Mouse (Mus musculus) stomach, embryonic 15.5 days (tissue): ENCODE measurements around the gene Siah2. TPM values are rescaled to one million over a fixed set of nuclear protein-coding genes. Genes with fewer than 3 reads are reported as not detected.

Experiments used
- ATAC-seq: fragments of 200-750 bp; cut with Nextera tagmentation; 2 replicates; pipeline ENCODE4 v1.8.0; 2017; ENCODE audit warnings: low read depth, moderate number of reproducible peaks, moderate TSS enrichment; ENCODE audit not compliant: insufficient read depth, low FRiP score
- H3K27ac ChIP-seq: fragments of 300-500 bp; sonication (generic); 2 replicates; pipeline ENCODE4 v1.5.1; 2015; ENCODE audit warnings: mild to moderate bottlenecking, inconsistent platforms
- H3K27me3 ChIP-seq: fragments of 300-500 bp; sonication (generic); replicated peaks from 2 replicates; pipeline ENCODE4 v1.6.1; 2015; ENCODE audit warnings: inconsistent platforms
- H3K36me3 ChIP-seq: fragments of 300-500 bp; sonication (generic); 2 replicates; pipeline ENCODE4 v1.6.1; 2015; ENCODE audit warnings: inconsistent platforms
- H3K4me1 ChIP-seq: fragments of 300-500 bp; sonication (generic); 2 replicates; pipeline ENCODE4 v1.6.1; 2015; ENCODE audit warnings: inconsistent platforms
- H3K4me2 ChIP-seq: fragments of 300-500 bp; sonication (generic); 2 replicates; pipeline ENCODE4 v1.6.1; 2015; ENCODE audit warnings: mild to moderate bottlenecking, inconsistent platforms
- H3K4me3 ChIP-seq: fragments of 300-500 bp; sonication (generic); replicated peaks from 2 replicates; pipeline ENCODE4 v1.5.1; 2015; ENCODE audit warnings: inconsistent platforms
- H3K9ac ChIP-seq: fragments of 300-500 bp; sonication (generic); 2 replicates; pipeline ENCODE4 v1.6.1; 2015; ENCODE audit warnings: inconsistent platforms
- H3K9me3 ChIP-seq: fragments of 300-500 bp; sonication (generic); 2 replicates; pipeline ENCODE4 v1.6.1; 2016; ENCODE audit warnings: inconsistent platforms
- WGBS: fragments of 180-500 bp; shearing (Covaris S2); methylation state at CpG from one replicate; pipeline ENCODE4 v1.1.7; 2015; 5-methylcytosine and 5-hydroxymethylcytosine counted together
- polyA plus RNA-seq: library from polyadenylated mRNA; unstranded; fragments of >200 nt; fragmentation: Nextera tagmentation; extraction: Ambion mirVana; gene quantifications from 2 replicates; pipeline ENCODE4 v1.2.1, GENCODE M21; 2015

Siah2 gene
- 5.4 and 6.0 TPM in 2 replicates for polyA plus RNA-seq

DNA sequence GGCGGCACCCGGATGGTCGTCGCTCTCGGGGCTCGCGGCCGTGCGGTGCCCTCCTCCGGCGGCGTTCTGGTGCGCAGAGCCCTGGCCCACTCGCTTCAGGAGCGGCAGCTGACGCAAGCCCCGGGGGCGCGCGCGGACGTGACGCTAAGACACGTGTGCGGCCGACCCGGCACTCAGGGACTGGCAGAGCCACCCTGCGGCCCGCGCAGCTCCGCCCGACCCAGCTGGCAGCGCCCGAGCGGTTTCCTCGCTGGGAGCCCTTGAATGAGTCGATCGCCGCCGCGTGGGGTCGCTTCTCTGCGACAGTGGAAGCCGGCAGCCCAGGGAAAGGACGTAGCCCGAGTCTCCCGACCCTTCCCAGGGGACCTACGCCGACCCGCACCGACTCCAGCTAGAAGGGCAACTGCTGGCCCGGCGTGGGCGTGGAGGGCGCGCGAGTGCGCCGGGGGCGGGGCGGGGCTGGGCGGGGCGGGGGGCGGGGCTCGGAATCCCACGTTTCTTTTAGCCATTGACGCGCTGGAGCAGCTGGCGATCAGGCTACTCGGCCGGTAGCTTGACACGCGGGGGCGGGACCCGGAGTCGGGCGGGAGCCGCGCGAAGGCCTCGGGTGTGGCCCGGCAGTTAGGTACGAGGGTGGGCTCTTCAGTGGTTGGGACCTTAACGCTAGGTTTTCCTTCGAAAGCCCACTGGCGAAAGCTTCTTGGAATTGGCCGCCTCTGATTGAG lies at the start of gene Siah2:
Gene Siah2, minus strand, starts transcription at position 404 of the 725 bp plus-strand sequence.
- 0 out of 2 replicates have a peak, but pooled peaks cover 3% of the 10 kb centered on the region for H3K27me3 ChIP-seq
- WGBS, result under 1% methylated on average over 76 of the region's 87 CpGs
- peak within 1 kb of the TSS; percentile 94 for H3K27ac ChIP-seq
- no peaks in the 10 kb centered on the region for H3K36me3 ChIP-seq
- H3K4me1 ChIP-seq, result peaks cover 10% of the 10 kb centered on the region
- peak within 1 kb of the TSS; percentile 96 for H3K4me2 ChIP-seq
- peak within 1 kb of the TSS; percentile 85 for H3K4me3 ChIP-seq
- H3K9me3 ChIP-seq, result no peaks in the 10 kb centered on the region
- ATAC-seq, result peak; percentile 88
- peak within 1 kb of the TSS; percentile 82 for H3K9ac ChIP-seq

DNA sequence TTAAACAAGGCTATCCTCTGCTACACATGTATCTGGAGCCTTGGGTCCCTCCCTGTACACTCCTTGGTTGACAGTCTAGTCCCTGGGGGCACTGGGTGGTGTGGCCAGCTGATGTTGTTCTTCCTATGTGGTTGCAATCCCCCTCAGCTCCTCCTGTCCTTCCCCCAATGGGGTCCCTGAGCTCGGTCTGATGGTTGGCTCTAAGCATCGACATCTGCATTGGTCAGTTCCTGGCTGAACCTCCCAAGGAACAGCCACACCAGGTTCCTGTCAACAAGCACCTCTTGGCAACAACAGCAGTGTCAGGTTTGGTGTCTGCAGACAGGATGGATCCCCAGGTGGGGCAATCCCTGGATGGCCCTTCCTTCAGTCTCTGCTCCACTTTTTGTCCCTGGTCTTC lies 47.3 kb upstream of the Siah2 start:
- H3K27ac ChIP-seq, result no peak overlapping the region
- no peak overlapping the region for H3K9ac ChIP-seq
- H3K9me3 ChIP-seq, result no peaks in the 10 kb centered on the region
- WGBS, result 61% methylated on average over 2 of the region's 2 CpGs
- H3K27me3 ChIP-seq, result no peaks in the 10 kb centered on the region
- no peak overlapping the region for H3K4me2 ChIP-seq
- H3K4me3 ChIP-seq, result no peak overlapping the region
- no peaks in the 10 kb centered on the region for H3K36me3 ChIP-seq
- no peaks in the 10 kb centered on the region for H3K4me1 ChIP-seq
- no peak for ATAC-seq

DNA sequence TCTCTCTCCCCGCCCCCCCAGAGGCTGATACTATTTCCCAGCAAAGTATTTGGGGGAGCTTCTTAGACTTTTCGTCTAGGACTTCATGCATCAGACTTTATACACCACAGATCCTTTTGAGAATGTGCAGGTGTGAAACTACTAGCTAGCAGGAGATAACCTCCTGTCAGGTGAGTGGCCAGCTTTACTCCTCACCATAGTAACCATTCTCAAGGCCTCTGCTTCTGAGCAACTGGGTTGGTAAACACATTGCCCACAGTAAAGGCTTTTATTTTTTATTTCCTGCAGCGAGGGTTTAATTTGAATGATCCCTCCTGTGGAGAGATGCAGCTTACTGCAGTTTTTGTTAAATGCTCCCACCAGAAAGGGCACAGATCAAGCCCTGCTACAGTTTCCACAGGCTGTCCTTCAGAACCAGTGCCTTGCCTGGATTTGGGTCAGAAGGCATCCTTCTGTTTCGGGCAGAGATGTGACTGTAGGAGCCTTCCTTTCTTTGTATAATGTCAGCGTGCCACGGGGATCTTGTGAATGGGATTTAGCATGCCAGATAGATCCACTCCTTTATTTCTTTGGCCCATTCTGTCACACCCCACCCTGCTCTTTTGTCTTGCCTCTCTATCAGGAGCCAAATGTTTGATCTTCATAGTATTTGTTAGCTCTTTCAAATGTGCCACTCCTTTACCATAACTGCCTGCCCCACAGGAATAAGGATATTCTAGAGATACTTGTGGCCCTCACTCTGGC lies 46.3 kb upstream of the Siah2 start:
- Histone ChIP-seq H3K36me3 (no peaks in the 10 kb centered on the region), H3K4me1 (no peaks in the 10 kb centered on the region), H3K9ac (no peak overlapping the region), H3K4me3 (no peak overlapping the region), H3K27me3 (no peaks in the 10 kb centered on the region), H3K4me2 (no peak overlapping the region), H3K27ac (no peak overlapping the region), H3K9me3 (no peaks in the 10 kb centered on the region)
- WGBS, result 20% methylated on average over 6 of the region's 6 CpGs
- no peak for ATAC-seq

DNA sequence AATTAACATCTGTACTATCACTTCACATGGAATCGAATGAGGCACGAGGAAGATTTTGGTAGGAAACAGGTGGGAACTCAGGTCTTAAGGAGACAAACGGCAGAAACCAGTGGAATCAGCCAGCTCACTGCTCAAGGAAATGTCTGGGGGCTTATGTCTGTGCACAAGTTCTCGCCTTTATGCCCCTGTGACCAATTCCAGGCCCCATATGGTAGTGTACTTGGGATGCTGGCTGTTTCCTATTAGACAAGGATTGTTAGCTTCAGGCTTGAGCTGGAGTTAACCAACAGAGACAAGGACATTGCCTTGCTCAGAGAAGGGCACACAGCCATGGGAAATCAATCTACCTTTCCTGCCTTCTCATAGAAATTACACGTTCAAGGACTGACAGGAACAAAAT lies 39.3 kb upstream of the Siah2 start:
- no peaks in the 10 kb centered on the region for H3K27me3 ChIP-seq
- no peak overlapping the region for H3K4me2 ChIP-seq
- 76% methylated on average over 5 of the region's 5 CpGs for WGBS
- ATAC-seq, result no peak
- no peak overlapping the region for H3K4me3 ChIP-seq
- H3K9me3 ChIP-seq, result no peaks in the 10 kb centered on the region
- no peaks in the 10 kb centered on the region for H3K36me3 ChIP-seq
- H3K4me1 ChIP-seq, result no peaks in the 10 kb centered on the region
- H3K27ac ChIP-seq, result no peak overlapping the region
- no peak overlapping the region for H3K9ac ChIP-seq

DNA sequence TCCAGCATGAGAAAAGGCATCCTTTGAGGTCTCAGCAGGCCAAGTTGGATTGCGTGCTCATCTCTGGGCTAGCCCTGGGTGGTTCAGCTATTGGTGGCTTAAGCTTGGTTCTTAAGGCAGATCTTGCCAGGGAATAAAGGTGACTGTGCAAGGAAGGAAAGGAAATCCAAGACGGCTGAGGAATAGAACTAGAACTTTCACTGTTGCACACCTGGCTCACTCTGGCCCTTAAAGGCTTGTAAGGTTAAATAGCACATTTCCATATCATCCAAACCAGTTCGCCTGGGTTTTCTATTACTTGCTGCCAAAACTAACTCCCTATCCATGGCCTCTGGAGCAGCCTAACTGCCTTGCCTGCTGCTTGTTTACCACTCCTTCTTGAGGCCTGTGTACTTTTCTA lies 38.4 kb upstream of the Siah2 start:
- H3K4me1 ChIP-seq, result no peaks in the 10 kb centered on the region
- no peak overlapping the region for H3K9ac ChIP-seq
- H3K4me2 ChIP-seq, result no peak overlapping the region
- no peaks in the 10 kb centered on the region for H3K9me3 ChIP-seq
- H3K27ac ChIP-seq, result no peak overlapping the region
- WGBS, result 83% methylated on average over 3 of the region's 3 CpGs
- no peak overlapping the region for H3K4me3 ChIP-seq
- no peak for ATAC-seq
- H3K27me3 ChIP-seq, result no peaks in the 10 kb centered on the region
- H3K36me3 ChIP-seq, result no peaks in the 10 kb centered on the region

- no peaks in the 10 kb centered on the region for H3K36me3 ChIP-seq
- H3K27me3 ChIP-seq, result no peaks in the 10 kb centered on the region
- no peaks in the 10 kb centered on the region for H3K9me3 ChIP-seq
- H3K4me1 ChIP-seq, result no peaks in the 10 kb centered on the region
- no peak overlapping the region for H3K27ac ChIP-seq
- ATAC-seq, result no peak
- H3K4me3 ChIP-seq, result no peak overlapping the region
- no peak overlapping the region for H3K9ac ChIP-seq
- H3K4me2 ChIP-seq, result no peak overlapping the region
These were observed 37.3 kb upstream of the Siah2 start for GRCm38 (mm10) chr3:58729549-58729948.

DNA sequence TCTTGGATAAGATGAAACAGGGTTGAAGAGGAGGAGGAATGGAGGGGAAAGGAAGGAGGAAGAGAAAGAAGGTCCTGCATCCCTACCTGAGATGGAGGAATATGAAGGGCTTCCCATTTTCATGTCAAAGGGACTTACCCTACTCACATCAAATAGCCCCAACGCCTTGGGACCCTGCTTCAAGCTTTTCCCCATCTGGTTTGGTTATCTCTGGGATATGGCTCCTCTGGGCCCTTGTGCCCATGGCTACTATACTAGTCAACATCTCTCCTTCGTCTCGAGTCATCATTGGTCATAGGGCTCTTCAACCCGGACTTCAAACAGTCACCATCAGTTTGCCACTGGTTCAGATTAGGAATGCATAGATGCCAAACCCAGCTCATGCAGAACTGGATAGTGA lies 35.4 kb upstream of the Siah2 start:
- Histone ChIP-seq H3K4me2 (no peak overlapping the region), H3K4me3 (no peak overlapping the region), H3K36me3 (no peaks in the 10 kb centered on the region), H3K4me1 (no peaks in the 10 kb centered on the region), H3K27ac (no peak overlapping the region), H3K27me3 (no peaks in the 10 kb centered on the region), H3K9me3 (no peaks in the 10 kb centered on the region), H3K9ac (no peak overlapping the region)
- no peak for ATAC-seq
- 89% methylated on average over 4 of the region's 4 CpGs for WGBS

DNA sequence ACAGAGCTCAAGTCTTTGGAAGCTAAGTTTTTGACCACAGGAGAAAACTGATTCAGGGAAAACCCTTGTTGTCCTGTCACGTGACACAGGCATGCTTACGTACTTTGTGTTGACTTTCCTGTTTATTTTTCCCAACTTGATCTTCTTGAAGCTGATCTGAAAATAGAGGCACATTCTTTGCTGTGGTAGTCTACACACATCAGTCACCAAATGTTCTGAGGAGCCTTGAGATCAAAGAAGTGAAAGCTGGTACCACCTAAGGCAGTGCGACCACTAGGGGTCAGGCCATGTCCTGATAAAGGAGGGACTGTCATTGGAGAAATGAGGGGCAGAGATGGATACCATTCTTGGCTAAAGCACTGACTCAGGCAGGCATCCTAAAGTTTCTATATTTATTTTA lies 34.8 kb upstream of the Siah2 start:
- H3K4me1 ChIP-seq, result no peaks in the 10 kb centered on the region
- ATAC-seq, result no peak
- H3K4me3 ChIP-seq, result no peak overlapping the region
- no peaks in the 10 kb centered on the region for H3K27me3 ChIP-seq
- no peaks in the 10 kb centered on the region for H3K9me3 ChIP-seq
- no peak overlapping the region for H3K4me2 ChIP-seq
- WGBS, result 44% methylated on average over 3 of the region's 3 CpGs
- H3K36me3 ChIP-seq, result no peaks in the 10 kb centered on the region
- H3K27ac ChIP-seq, result no peak overlapping the region
- no peak overlapping the region for H3K9ac ChIP-seq

- H3K36me3 ChIP-seq, result no peaks in the 10 kb centered on the region
- H3K4me3 ChIP-seq, result no peak overlapping the region
- no peak overlapping the region for H3K27ac ChIP-seq
- H3K9me3 ChIP-seq, result no peaks in the 10 kb centered on the region
- ATAC-seq, result no peak
- no peaks in the 10 kb centered on the region for H3K27me3 ChIP-seq
- no peak overlapping the region for H3K4me2 ChIP-seq
- no peak overlapping the region for H3K9ac ChIP-seq
- H3K4me1 ChIP-seq, result no peaks in the 10 kb centered on the region
- 80% methylated on average over 3 of the region's 3 CpGs for WGBS
These were observed 34.2 kb upstream of the Siah2 start for GRCm38 (mm10) chr3:58726374-58726773.

DNA sequence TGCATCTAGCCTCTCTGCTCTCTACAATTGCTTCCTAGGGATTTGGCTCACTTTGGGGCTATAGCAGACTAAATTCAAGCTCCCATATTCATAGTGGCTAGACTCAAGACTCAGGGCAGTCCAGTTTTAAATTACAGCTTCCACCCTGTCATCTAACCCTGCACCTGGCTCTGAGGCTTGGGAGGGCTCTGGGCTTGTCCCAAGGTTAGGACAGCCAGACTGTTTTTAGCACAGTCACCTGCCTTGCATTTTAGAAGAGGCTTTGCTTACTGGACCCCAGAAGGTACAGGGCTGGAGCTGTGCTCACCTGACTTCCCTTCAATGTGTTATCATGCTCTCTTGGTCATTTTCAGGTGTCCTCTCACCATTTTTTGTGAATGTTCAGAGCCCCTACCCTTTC lies 32.6 kb upstream of the Siah2 start:
- no peaks in the 10 kb centered on the region for H3K27me3 ChIP-seq
- H3K36me3 ChIP-seq, result no peaks in the 10 kb centered on the region
- no peak for ATAC-seq
- H3K27ac ChIP-seq, result no peak overlapping the region
- H3K9me3 ChIP-seq, result no peaks in the 10 kb centered on the region
- no peak overlapping the region for H3K9ac ChIP-seq
- no peak overlapping the region for H3K4me3 ChIP-seq
- no peaks in the 10 kb centered on the region for H3K4me1 ChIP-seq
- H3K4me2 ChIP-seq, result no peak overlapping the region

- 97% methylated on average over 2 of the region's 2 CpGs for WGBS
- Histone ChIP-seq H3K9me3 (no peaks in the 10 kb centered on the region), H3K27me3 (no peaks in the 10 kb centered on the region), H3K36me3 (no peaks in the 10 kb centered on the region), H3K27ac (no peak overlapping the region), H3K4me1 (no peaks in the 10 kb centered on the region), H3K4me3 (no peak overlapping the region), H3K9ac (no peak overlapping the region), H3K4me2 (no peak overlapping the region)
- ATAC-seq, result no peak
These were observed 31.5 kb upstream of the Siah2 start for GRCm38 (mm10) chr3:58723656-58724055.

- Histone ChIP-seq H3K27me3 (no peaks in the 10 kb centered on the region), H3K9me3 (no peaks in the 10 kb centered on the region), H3K9ac (no peak overlapping the region), H3K4me1 (no peaks in the 10 kb centered on the region), H3K4me2 (no peak overlapping the region), H3K27ac (no peak overlapping the region), H3K36me3 (no peaks in the 10 kb centered on the region), H3K4me3 (no peak overlapping the region)
- WGBS, result 64% methylated on average over 9 of the region's 9 CpGs
- ATAC-seq, result no peak
These were observed 27.4 kb upstream of the Siah2 start for GRCm38 (mm10) chr3:58719461-58720230.
